Mouse (Mus musculus) B cell, adult 2 months (primary cell): ENCODE data around the gene Gabbr2.

Source experiments
- DNase-seq, 2 experiments: peaks; one replicate each; pipeline ENCODE4 v3.0.0; 2022

The Gabbr2 gene

GRCm38 (mm10) chr4:46914606-46915005 is 77.1 kb downstream of the Gabbr2 start:
- DNase-seq = no peak

GRCm38 (mm10) chr4:46906036-46906691 is 85.5 kb downstream of the Gabbr2 start:
- no peak for DNase-seq

- no peak for DNase-seq
These were observed 86.5 kb downstream of the Gabbr2 start for GRCm38 (mm10) chr4:46905152-46905551.

GRCm38 (mm10) chr4:46904129-46904528 is 87.5 kb downstream of the Gabbr2 start:
- DNase-seq = no peak

GRCm38 (mm10) chr4:46898546-46898945 is 93.1 kb downstream of the Gabbr2 start:
- no peak for DNase-seq

- DNase-seq = no peak
These were observed 93.9 kb downstream of the Gabbr2 start for GRCm38 (mm10) chr4:46897634-46898399.

- no peak for DNase-seq
These were observed 97.5 kb downstream of the Gabbr2 start for GRCm38 (mm10) chr4:46894144-46894543.

GRCm38 (mm10) chr4:46889175-46889574 is 102.5 kb downstream of the Gabbr2 start:
- DNase-seq = no peak

GRCm38 (mm10) chr4:46885627-46886383 is 105.9 kb downstream of the Gabbr2 start:
- DNase-seq = no peak

- DNase-seq = no peak
These were observed 107.5 kb downstream of the Gabbr2 start for GRCm38 (mm10) chr4:46884132-46884531.

GRCm38 (mm10) chr4:46883546-46883945 is 108.1 kb downstream of the Gabbr2 start:
- DNase-seq = no peak

- DNase-seq = no peak
These were observed 108.6 kb downstream of the Gabbr2 start for GRCm38 (mm10) chr4:46883047-46883446.

- no peak for DNase-seq
These were observed 110.4 kb downstream of the Gabbr2 start for GRCm38 (mm10) chr4:46881271-46881670.

- DNase-seq = no peak
These were observed 111.7 kb downstream of the Gabbr2 start for GRCm38 (mm10) chr4:46879943-46880342.

- no peak for DNase-seq
These were observed 118.9 kb downstream of the Gabbr2 start for GRCm38 (mm10) chr4:46872750-46873149.

GRCm38 (mm10) chr4:46870157-46870556 is 121.5 kb downstream of the Gabbr2 start:
- no peak for DNase-seq

GRCm38 (mm10) chr4:46869380-46869779 is 122.3 kb downstream of the Gabbr2 start:
- DNase-seq = no peak

GRCm38 (mm10) chr4:46868921-46869320 is 122.8 kb downstream of the Gabbr2 start:
- DNase-seq = no peak

- DNase-seq = no peak
These were observed 123.5 kb downstream of the Gabbr2 start for GRCm38 (mm10) chr4:46868181-46868580.

- DNase-seq = no peak
These were observed 123.9 kb downstream of the Gabbr2 start for GRCm38 (mm10) chr4:46867779-46868178.

GRCm38 (mm10) chr4:46866070-46866469 is 125.6 kb downstream of the Gabbr2 start:
- no peak for DNase-seq

- no peak for DNase-seq
These were observed 128.0 kb downstream of the Gabbr2 start for GRCm38 (mm10) chr4:46863721-46864120.

GRCm38 (mm10) chr4:46862677-46863076 is 129.0 kb downstream of the Gabbr2 start:
- no peak for DNase-seq

- no peak for DNase-seq
These were observed 131.1 kb downstream of the Gabbr2 start for GRCm38 (mm10) chr4:46860586-46860985.
